Mouse (Mus musculus) regulatory T cell (primary cell): ENCODE results near the gene Sema4d.

Experiments
- in situ Hi-C: fragments of 300-600 bp; cut with MboI, MseI; formaldehyde crosslinking; loops from one replicate; pipeline ENCODE4 v1.15.1; 2025; ENCODE audit warnings: high pct_unique_total_duplicates

Gene Sema4d

DNA sequence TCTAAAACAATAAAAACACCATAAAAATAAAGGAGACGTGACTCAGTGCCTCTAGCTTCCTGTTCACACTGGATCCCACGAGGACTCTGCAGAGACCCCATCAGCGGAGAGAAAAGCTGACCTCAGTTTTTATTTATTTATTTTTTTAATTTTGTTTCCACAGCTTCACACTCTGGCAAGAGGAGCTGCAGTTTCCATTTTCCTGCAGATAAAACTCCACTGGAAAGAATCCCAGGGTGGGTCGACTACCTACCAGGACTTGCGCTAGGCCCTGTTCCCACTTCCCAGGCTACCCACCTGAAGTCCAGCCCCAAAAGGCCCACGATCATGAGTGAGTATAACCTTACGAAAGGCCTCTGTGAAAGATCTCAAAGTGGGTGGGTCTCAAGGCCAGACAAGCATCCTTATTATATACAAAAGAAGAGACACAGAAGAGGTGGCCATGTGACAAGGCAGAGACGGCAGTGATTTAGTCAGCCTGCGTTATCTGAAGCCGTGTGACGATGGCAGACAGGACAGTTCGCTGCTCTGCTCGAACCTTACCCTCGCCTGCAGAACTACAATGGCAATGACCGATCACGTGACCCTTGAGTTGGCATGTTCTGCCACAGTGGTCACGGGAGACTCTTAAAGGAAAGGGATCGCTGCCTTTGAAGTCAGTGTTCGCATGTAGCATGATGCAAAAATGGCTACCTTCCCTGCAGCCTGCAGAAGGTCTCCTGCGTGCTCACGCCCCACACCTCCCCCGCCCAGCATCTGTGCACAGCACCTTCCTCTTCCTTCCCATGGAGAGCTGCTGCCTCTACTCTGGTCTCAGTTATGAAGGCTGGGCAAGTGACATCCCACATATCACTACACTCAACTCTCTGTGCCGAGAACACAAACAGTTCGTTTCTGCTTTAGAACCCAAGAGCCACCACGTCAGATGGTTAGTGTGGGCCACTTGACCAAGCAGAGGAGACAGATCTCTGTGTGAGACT is 14.3 kb downstream of the Sema4d start:
- in situ Hi-C loops, result no loop called here

DNA sequence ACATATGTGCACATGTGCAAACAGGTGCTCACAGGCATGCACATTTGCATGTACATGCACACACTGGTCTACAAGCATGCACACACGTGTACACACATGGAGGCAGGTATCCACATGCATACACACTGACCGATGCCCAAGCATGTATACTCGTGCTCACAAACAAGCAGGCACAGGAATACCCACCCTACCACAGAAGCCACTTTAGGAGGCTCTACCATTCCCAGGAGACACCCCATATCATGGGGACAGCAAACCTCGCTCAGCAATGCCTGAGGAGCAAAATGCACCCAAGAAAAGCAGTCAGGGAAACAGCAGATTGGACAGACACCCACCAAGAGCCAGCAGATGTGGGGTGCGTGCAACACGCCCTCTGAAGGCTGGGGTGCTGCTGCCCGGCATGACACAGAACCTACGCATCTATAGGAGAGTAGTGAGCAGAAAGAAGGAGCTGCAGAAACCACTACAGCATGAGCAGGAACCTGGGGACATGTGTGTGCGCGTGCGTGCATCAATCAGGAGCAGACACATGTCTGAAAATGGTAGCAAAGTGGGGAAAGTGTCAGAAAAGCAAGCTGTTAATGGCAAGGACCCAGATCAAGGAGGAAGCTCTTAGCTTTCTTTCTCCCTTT is 15.1 kb downstream of the Sema4d start:
- in situ Hi-C loops, result no loop called here

DNA sequence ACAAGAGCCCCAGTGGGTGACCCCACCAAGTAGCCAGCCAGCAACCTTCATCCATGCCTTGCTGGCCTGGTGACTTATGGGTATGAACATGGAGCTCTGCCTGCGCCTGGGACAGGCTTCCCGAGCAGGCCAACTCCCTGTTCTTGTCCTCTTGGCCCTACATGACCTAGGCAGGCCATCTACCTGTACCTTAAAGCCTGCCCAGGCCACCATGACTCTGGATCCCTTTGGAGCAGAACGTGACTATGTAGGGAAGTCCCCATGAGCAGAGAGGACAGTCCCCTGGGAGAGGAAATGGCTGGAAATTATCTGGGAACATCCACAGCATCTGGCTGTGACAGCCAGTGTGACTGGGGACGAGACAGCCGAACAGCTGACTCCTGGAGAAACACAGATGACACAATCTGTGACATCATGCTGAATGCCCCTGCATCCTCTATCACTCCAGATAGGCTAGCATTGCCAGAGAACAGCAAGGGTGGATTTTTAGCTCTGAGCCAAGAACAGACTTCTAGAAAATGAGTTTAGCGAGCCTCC is 15.7 kb downstream of the Sema4d start:
- in situ Hi-C loops, result no loop called here

DNA sequence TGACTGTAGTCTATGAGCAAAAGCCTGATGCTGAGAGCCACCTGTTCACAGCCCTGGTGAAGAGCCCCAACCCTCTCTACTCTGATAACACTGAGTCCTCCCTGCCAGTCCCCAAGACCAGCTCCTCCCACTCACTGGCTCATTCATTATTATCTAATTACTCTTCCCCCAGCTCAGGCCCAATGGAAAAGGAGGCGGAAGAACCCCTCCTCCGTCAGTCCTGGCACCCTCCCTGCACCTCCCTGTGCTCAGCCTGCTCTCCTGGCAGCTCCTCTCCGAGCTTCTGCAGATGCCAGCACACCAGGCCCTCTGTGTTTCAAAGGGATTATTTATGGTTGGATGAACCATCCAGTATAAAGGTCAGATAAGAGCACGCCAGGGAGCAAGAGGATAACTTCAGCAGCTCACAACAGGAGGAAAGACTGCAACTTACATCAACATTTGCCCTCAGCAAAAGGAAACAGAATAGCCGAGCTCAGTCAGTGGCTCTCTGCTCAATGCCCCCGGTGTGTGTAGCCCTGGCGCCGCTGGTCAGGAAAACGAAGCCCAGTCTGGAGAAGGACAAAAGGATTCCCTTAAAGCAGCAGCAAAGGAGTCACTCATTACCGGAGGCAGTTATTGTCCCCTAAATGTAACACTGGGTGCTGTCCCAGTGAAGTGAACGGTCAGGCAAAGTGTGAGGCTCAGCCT is 16.4 kb downstream of the Sema4d start:
- in situ Hi-C loops, result no loop called here

DNA sequence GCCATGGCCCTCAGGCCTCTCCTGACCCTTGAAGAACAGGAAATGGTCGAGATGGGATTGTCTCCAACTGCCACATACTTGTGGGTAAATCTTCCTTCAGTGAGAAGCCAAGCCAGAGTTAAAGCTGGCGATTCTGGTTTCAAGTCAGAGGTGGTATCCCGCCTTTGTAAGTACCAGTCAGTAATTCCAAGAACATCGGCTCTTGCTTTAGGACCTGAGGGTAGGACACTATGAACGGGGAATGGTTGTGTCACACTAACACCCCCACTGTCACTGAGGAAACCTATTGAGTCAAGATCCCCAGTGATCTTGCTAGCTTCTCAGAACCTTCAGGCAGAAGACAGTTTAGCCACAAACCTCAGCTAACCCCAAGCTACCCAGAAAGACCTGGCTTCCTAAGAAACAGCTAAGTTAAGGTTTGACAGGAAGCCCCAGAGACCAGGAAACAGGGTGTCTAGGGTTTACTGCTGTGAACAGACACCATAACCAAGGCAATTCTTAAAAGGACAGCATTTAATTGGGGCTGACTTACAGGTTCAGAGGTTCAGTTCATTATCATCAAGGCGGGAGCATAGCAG is 17.3 kb downstream of the Sema4d start:
- in situ Hi-C loops, result no loop called here

DNA sequence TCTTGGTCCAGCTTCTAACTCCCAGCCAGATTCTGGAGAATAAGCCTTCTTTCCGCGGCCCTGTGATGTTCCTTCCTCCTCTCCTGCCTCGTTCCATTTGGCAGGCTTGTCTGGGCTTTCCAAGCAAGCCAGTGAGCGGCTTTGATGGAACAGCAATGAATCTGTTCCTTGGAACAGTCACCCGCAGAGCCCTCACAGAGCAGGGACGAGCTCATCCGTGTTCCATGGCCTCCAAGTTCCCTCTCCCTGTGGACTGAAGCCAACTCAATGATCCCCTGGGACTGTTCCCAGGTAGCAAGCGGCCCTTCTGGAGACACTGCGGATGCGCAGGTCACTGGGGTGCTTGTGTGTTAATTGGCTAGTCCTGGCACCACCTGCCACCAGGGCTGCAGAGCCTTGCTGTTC is 21.7 kb downstream of the Sema4d start:
- in situ Hi-C loops, result loop anchor here (25.0 kb wide), 1 partner anchor 810 kb away; no protein-coding TSS in a partner anchor

DNA sequence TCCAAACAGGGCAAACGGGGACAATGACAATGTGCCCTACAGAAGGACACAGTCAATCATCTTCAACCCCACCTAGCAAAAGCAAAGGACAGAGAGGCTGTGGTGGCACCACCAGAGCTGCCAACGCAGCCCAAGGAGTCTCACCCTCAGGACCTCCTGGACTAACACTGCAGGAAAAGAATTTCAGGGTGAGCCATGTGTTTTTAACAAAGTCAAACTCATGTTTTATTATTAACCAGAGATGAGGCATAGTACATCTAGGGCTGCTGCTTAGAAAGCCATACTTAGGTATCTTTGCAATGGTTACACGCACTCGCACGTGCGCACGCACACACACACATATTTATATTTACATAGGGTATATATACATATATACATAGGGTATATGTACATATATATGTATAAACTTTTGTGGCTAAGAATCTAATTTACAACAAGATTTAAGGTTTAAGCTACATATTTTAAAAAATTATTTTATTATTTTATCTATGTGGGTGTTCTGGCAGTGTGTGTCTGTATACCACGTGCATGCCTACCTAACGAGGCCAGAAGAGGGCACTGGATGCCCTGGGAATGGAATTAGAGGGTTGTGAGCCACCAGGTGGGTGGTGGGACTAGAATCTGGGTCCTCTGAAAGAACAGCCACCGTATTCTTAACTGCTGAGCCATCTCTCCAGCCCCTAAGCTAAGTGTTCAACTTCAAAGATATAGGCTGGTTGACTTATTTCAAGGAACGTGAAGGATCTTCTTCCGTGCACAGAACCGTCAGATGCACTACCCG is 22.7 kb downstream of the Sema4d start:
- in situ Hi-C loops, result loop anchor here (25.0 kb wide), 1 partner anchor 809 kb away; no protein-coding TSS in a partner anchor

DNA sequence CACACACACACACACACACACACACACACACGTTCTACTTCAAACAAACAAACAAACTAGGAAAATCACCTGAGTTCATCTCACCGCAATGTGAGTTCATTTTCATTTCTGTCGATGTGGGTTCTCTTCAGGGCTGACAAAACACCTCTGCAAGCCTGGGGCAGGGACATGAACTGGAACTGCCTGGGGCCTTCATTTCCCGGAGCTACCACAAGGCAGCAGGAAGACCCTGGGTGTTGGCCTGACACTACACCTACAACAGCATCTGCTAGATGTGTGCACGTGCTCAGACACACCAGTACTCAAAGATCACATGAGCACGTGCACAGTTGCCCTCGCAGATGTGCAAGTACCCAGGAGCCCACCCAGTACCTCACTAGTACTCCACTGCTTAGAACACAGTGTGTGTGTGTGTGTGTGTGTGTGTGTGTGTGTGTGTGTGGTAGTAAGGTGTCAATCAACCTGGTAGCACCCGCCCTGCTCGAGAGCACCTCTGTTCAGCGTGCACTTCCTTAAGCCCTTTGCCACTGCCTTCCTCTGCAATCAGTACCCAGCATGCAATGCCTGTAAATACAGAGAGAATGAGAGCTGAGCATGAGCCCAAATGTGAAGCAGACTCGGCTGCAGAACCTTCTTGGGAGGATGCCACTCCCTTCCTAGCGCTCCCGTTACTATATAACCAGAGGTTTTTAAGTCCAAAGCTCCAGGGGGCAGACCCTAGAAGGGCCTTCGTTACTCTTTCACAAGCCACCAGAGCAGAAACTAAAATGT is 25.4 kb downstream of the Sema4d start:
- in situ Hi-C loops, result loop anchor here (25.0 kb wide), 1 partner anchor 806 kb away; no protein-coding TSS in a partner anchor

DNA sequence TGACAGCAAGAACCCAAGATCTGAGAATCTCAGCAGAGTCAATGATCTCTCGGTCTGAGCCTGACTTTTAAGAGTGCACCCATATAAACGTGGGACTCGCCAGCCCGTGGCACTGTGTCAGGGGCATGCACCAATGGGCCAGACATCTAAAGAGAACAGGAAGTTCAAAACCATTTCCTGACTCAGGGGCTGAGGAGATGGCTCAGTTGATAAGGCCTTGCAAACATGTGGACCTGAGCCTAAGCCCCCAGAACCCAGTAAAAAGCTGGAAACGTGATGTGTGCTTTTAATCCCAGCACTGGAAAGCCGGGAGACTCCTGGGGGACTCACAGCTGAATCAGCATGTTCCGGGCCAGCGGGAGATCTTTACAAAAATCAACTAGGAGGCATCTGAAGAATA is 26.0 kb downstream of the Sema4d start:
- in situ Hi-C loops, result loop anchor here (25.0 kb wide), 1 partner anchor 805 kb away; no protein-coding TSS in a partner anchor

DNA sequence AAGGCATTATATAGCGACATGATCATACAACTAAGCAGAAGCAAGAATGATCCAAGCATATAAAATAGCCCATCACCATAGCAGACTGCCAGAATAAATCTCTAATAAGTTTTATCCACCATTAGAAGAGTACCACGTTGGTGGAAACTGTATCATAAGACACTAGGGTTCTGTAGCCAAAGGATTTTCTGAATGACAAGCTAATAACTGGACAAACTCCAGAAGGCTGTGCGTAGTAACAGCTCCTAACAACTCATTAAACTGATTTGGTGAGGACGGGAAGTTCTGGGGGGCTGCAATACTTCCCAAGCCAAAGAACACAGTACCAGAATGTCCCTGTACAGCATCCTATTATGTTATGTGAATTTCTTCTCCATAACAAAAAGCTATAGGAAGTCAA is 26.8 kb downstream of the Sema4d start:
- in situ Hi-C loops, result loop anchor here (25.0 kb wide), 1 partner anchor 804 kb away; no protein-coding TSS in a partner anchor

DNA sequence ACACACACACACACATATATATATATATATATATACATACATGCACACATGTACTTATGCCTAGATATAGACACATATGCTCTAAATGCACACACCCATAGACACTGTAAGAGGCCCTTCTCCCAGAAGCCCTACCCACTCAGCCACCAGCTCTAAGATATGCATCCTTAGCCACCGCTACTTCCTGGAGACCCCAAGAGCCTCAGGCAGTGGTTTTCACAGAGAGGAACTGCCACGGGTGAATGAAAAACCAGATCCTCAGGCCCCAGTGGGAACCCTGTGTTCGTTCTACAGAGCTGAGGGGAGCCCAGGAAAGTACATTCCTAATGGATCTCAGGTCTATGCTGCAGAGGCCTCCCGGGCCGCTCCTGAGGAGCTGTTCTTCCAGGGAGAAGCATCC is 28.2 kb downstream of the Sema4d start:
- in situ Hi-C loops, result loop anchor here (25.0 kb wide), 1 partner anchor 803 kb away; no protein-coding TSS in a partner anchor

DNA sequence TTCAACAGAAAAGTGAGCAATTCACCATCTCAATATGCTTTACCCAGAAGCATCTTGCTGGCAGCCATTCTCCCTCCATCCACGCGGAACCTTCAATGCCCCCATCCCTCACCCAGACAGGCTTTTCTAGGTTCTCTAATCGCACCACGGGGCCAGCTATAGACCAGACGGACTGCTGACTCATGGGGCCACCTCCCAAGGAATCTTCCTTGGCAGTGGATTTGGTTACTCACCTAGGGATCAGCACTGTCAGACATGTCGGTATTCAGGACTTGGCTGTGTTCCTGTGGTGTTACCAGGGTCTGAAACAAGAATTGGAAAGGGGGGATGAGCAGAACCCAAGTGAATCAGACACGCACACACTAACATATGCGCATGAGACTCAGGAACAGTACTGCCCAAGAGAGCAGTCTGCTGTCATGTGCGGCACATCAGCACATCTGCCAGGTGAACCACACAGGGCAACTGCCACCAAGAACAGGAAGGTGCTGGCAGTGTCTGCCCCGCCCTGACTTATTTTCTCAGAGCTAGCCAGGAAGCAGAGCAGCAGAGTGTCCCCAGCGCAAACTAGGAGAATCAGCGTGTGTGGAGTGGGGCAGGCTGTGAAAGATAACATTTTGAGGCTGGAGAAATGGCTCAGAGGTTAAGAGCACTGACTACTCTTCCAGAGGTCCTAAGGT is 30.4 kb downstream of the Sema4d start:
- in situ Hi-C loops, result loop anchor here (25.0 kb wide), 1 partner anchor 801 kb away; no protein-coding TSS in a partner anchor

DNA sequence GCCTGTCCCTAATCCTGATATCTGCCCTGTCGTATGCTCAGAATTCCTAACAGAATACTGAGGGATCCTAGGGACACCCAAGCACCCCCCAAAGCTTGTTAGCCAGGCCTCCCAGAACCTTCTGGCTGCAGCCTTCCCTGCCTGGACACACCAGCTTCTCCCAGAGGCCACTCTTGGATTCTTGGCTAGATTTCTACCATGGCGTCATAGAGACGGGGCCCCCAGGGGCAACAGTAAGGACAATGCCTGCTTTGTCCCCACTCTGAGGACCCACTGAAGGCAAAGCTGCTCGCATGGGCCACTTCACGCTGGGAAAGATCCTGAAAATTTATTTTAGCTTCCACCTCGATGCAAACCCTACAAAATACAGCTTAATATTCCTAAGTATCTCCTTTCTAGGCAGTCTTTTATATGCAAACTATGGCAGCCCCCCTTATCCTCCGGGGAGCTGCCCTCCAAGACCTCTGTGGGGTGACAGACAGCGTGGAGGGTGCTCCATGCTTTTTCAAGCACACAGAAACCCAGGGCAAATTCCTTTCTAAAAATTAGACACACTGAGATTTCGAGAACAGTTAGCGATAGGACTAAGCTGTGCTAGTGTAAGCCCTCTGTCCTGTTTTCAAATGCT is 32.2 kb downstream of the Sema4d start:
- in situ Hi-C loops, result loop anchor here (25.0 kb wide), 1 partner anchor 799 kb away; no protein-coding TSS in a partner anchor

DNA sequence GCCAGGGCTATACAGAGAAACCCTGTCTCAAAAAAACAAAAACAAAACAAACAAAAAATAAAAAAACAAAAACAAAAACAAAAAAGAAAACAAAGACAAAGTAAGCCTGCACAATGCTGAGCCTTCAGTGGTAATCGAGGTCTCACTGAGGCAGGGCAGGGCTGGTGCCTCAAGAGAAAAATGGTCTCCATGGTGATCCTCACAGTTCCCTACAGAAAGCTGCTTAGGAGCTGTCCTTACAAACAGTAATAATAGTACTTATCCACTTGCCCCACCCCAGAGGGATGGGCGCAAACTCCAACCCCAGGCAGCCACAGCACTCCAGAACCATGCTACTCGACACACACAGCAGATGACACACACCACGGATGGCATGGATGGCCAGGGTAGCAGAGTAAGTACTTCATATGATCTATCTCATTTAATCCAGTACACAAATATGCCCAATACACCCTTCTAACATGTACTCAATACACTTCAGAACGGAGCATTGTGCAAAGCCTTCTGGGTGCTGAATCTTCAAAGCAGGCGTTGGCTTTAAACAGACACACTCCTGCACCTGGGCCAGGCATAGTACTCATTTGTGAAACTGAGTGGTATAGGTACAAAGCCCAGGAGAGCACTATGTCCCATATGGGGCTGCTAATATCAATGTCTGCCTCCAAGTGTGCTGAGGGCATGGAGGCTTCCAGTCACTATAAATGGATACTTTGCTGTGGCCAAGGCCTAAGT is 34.1 kb downstream of the Sema4d start:
- in situ Hi-C loops, result loop anchor here (25.0 kb wide), 1 partner anchor 797 kb away; no protein-coding TSS in a partner anchor

DNA sequence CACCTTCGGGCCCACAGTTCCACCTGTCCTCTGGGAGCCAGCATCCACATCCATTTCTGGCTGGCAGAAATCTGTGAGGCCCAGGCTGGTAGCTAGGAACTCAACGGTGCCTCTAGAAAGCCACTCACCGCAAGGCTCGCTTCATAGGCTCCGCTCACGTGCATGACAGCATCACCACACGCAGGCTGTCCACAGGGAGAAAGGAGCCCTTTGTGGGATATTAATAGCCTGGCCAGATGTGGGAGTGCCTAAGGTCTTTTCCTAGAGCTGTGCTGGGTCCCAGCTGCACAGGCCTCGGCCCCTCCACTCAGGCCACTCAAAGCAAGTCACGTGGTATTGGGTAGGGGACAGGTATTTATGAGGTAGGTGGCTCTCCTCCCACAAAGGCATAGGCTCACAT is 35.1 kb downstream of the Sema4d start:
- in situ Hi-C loops, result loop anchor here (25.0 kb wide), 1 partner anchor 796 kb away; no protein-coding TSS in a partner anchor

DNA sequence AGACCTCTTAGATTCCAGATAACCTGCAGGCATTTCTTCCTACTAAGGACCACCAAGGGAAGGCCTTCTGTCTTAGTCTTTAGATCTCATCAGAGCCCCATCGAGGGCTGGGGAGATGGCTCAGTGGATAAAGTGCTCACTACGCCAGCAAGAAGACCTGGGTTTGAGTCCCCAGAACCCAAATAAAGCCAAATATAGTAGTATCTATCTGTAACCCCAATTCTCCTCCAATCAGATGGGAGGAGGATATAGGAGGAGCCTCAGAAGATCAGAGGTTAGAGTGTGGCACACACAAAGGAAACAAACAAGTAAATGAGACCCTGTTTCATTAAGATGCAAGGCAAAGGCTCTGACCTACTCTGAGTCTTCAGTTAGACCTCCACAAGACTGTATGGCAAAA is 36.4 kb downstream of the Sema4d start:
- in situ Hi-C loops, result loop anchor here (25.0 kb wide), 1 partner anchor 795 kb away; no protein-coding TSS in a partner anchor

DNA sequence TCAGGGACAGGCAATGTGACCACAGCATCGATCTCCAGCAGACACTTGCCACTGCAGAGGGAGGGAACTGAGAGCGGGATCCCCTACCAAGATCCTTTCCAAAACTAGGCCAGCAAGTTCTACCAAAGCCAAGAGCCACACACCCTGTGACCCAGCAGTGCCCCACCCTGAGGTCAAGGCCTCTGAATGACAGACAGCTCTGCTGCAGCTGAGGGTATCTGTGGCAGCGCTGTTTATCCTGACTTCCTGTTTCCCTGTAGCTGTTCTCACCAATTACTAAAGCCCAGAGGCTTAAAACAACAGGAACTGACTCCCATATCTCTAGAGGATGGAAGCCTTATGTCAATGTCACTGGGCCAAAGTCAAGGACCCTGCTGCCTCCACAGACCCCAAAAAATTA is 37.0 kb downstream of the Sema4d start:
- in situ Hi-C loops, result loop anchor here (25.0 kb wide), 1 partner anchor 794 kb away; no protein-coding TSS in a partner anchor
